Mouse (Mus musculus) monocyte, adult 2 months (primary cell): ENCODE results near the gene Grifin.

ENCODE experiments used
- DNase-seq, 2 experiments: peaks; one replicate each; pipeline ENCODE4 v3.0.0; 2022; ENCODE audit warnings: low spot score in 2 of 2, low read depth in 1 of 2

Grifin gene

DNA sequence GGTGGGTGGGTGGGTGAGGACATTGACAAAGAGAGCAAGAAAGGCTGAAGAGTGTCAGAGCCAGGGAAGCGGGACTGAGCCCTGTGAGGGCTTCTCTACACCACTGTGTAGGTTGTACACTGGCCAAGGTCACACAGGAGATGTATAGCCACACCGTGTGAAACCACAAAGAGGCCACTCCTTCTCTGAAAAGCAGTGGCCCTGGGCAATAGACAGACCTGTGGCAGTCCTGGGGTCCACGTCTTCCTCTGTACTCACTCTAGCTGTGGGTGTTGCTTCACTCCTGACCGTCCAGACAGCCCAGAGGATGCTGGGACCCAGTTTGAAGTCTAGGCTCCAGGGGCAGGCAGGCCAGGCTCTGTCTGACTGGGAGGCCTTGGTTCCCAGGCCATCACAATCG, 30.0 kb upstream of the Grifin start:
- DNase-seq, result no peak

GRCm38 (mm10) chr5:140589082-140589774, 24.4 kb upstream of the Grifin start:
- DNase-seq, result no peak

DNA sequence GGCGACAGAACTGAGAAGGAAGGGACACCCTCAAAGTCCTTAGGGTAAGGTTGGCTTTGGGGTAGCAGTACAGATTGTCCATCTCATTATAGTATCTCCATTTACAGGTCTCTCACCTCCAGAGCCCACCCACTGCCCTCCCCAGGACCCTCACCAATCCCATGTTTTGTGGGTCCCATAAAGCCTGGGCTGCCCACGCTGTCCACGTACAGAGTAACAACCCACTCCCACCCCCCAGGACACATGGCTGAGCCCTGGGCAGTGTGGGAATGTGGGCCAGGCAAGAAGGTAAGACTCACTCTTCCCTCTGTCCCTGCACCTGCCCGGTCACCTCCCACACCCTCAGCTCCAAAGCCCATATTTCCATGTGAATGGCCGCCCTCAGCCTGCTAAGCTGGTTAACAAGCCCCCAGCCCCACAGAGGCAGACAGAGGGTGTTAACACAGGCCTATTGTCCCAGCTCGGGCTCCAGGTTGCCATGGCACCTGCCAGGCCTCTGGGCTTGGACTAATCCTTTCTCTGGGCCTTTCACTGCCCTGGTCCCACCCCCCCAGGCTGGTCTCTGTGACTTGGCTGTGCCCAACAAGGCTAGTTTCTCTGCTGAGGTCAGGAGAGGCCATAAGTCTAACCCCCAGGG, 19.0 kb upstream of the Grifin start:
- DNase-seq, result no peak

DNA sequence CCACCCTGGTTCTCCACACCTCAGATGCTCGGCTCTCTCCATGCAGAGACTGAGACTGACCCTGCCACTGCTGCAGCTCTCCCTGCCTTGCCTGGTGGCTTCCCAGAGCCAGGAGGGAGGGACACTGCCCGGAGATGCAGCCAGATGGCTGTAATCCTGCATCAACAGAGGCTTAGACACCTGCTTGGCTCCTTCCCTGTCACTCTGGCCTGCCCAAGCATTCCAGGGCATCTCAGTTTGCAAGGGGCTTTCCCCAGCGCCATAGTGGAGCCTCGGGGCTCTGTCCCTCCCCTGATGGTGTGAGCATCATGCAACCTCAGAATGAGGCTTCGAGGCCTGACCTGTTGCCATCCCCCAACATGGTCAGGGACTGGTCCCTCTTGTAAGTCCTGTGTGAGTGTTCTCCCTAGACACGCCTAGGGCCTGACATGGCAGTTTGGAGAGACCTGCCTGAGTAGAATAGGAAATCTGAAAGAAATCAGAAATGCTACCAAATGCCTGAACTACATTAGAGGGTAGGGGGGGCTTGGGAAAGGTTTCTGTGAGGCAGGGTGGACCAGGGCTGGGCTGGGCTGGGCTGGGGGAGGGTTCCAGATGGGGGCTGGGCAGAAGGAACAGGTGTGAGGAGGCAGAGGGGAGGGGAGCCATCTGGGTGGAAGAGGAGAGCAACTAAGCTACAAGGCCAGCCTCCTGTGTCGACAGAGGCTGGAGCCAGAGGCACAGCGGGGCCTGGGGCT, 18.3 kb upstream of the Grifin start:
- no peak for DNase-seq

DNA sequence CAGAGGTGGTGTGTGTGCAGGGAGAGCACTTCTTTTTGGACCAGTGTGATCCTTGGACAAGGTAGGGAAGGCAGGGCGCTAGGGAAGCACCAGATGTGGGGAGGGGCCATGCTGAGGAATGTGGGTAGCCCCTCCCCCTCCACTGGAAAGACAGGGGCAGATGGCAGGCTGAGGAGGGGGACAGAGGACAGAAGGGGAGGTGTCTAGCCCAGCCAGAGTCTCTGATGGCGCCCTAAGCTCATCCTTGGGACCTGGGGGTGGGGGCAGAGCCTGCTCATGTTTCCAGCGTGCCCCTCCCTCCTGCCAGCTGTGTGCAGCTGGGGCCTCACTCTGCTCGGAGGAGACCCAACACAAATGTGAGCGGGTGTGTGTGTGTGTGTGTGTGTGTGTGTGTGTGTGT, 16.7 kb upstream of the Grifin start:
- DNase-seq, result no peak

DNA sequence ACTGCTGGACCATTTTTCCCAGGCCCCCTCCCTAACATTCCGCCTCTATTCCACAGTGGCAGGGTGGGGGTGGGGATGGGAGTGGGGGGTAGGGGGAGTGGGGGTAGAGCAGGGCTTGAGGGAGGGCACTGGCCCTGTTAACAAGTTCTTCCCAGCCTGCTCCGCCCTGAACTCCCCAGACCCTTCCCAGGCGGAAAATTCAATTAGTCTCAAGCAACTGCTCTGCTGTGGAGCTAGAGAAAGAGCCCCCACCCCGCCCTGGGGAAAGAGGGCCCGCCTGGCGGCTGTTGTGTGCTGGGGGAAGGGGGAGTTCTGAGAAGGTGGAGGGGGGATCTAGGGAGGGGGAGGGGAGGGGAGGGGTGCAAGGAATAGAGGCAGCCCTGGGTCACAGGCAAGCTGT, 14.9 kb upstream of the Grifin start:
- DNase-seq, result no peak

GRCm38 (mm10) chr5:140579221-140579620, 14.3 kb upstream of the Grifin start:
- no peak for DNase-seq

DNA sequence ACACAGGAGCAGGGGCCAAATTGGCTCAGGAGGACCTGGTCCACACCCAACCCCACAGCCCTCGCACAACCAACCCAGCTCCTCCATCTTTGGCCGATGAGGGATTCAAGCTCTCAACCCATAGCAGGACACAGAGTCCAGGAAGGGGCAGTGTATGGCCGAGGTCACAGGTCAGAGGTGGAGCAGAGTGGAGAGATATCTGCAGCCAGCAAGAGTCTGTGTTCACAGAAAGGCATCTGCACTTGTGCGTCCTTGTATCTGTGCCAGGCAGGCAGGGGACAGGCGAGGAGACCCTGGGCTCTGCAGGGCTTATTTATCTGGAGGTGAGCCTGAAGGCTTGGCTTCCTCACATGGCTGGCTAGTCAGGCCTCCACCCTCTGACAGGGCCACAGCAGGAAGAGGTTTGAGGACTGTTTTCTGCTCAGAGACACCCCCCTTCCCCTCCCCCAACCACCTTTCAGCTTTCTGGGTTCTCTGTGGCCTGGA, 10.6 kb upstream of the Grifin start:
- no peak for DNase-seq

DNA sequence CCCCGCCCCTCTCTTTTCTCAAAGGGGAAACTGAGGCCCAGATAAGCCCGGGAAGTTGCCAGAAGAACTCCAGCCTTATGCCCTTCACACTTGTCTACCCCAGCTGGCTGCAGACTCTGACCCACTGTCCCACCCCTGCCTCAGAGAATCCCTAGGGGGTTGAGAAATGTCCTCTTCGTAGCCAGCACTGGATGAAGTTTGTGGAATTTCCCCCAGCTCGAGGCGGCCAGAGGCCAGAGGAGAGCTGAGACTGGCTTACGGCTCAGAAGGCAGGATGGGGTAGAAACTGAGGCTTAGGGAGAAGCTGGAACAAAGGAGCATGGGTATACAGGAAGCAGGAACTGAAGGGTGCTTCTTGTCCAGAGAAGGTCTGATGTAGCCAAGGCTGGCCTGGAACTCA, 7.7 kb upstream of the Grifin start:
- DNase-seq, result no peak

DNA sequence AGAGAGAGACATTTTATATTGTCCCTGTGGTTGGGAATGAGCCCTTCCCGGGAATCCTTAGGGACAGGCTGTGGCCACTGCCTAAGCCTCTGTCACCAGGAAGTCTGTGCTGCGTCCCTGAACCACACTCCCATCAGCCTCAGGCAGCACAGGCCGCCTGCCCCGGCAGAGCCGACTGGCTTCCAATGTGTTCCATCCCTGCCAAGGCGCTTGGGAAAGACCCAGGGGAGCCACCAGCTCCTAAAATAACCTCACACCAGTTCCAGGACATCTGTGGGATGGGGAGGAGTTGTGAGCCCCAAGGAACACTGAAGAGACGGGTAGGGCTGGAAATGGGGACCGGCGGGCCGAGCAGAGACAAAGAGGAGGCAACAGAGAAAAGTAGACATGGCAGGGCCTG, 6.8 kb upstream of the Grifin start:
- DNase-seq, result no peak

DNA sequence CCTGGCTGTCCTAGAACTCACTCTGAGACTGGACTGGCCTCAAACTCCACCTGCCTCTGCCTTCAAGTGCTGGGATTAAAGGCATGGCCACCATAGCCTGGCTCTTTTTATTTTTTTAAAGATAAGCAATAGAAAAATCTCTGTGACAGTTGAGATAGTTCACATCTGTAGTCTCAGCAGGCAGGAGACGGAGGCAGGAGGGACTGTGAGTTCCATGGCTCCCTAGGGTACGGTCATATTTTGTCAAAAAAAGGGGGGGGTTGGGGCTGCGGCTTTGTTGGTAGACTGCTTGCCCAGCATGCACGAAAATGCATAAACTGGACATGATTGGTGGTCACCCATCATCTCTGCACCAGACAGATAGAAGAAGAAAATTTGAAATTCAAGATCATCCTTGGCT, 6.3 kb upstream of the Grifin start:
- DNase-seq, result no peak

GRCm38 (mm10) chr5:140570223-140570870, 5.5 kb upstream of the Grifin start:
- no peak for DNase-seq

GRCm38 (mm10) chr5:140569032-140569595, 4.2 kb upstream of the Grifin start:
- DNase-seq, result no peak

GRCm38 (mm10) chr5:140568321-140568970, 3.6 kb upstream of the Grifin start:
- peak in 1 of 2 experiments; percentile 57 for DNase-seq

GRCm38 (mm10) chr5:140567751-140568150, 2.9 kb upstream of the Grifin start:
- no peak for DNase-seq

DNA sequence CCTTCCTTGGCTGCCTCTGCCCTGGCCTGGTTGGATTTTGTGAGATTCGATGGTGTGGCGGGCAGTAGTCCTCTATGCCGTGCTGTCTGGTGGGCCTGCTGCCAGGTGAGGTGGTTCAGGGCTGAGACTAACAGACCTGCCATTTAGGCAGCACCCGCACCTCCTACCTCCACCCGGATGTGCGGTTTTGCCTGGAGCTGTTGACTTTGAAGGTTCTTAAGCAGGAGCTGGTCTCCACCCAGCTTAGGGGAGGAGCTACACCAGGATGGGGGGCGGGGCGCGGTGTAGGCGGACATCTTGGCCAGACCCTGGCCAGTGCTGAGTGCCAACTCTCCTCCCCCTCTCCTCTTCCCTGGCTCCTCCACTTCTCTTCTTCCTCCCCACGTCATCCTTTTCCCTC, 2.5 kb upstream of the Grifin start:
- DNase-seq, result peak in 1 of 2 experiments; percentile 49

DNA sequence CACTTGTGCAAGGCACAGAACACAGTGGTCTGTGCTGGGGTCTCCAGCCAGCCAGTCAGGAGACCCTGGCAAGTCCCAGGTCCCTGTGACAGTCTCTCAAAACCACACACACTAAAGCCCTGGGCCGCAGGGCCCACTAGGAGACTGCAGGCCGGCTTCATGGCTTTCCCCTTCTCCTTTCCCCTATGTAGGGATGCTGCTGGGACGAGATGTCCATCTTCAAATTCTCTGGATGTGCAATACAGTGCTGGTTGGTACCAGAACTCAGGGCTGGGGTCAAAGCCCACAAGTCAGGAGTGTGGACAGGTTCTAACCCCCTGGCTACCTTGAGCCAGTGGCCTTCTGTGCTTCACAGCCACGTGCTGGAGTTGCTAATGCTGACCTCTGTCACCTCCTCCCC, 1.4 kb upstream of the Grifin start:
- DNase-seq, result no peak

DNA sequence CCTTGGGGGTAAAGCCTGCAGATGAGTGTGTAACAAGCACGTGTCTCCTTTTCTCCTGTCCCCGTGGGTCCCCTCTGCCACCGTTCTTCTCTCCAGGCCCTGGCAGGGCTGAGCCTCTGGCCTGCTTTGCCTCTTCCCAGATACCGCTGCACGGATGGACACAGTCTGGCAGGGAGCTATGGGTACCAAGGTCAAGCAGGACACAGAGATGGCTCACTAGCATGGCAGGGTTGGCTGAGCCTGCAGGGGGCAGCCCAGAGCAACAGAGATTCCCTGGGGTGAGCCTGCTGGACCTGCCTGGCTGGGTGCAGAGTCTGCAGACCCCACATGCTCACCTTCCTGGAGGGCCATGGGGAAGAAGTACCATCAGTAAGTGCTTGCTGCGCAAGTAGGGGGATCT, 985 bp upstream of the Grifin start:
- no peak for DNase-seq

GRCm38 (mm10) chr5:140565451-140565850, 580 bp upstream of the Grifin start:
- no peak for DNase-seq

GRCm38 (mm10) chr5:140562601-140563000, 2.3 kb downstream of the Grifin start:
- no peak for DNase-seq

GRCm38 (mm10) chr5:140556859-140557258, 8.0 kb downstream of the Grifin start:
- DNase-seq, result no peak
